Mouse (Mus musculus): ENCODE data around the gene Babam1. TPM values are rescaled to one million over a fixed set of nuclear protein-coding genes. Genes with fewer than 3 reads are reported as not detected.
"Not testable (repeated sequence)": the region's sequence is repeated elsewhere in the genome, so short reads cannot be mapped to it uniquely, and the experiment has no call there.

Babam1 gene
- polyA plus RNA-seq, 1 experiment = 18.1 TPM

DNA sequence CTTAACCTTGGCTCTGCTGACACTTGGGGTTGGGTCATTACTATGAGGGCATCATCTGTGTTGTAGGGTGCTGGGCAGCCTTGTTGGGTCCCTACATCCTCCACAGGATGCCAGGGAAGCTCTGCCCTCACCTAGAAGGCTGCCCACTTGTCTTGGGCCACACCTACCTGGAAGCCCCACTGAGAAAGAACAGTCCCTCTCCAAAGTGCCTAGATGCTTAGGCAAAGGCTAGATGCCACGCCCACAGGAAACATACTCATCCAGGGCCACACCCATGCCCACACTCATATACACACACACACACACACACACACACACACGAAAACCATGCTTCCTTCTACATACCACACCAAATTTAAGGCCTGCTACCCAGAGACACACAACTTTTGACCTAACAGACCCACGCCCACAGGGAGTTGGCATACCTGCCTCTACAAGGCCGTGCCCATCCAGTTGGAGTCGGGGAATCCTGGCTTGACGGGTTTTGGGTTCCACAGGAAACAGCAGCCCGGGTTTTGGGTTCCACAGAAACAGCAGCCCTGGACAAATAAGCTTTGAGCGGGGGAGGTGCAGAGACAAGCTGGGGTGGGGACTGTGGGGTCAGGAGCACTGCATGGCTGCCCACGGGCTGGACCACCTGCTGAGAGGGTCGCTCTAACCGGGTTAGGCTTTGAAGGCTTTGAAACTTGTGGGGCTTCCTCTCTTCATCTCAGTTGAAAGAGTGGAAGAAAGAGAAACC is 15.0 kb downstream of the Babam1 start:
- Histone ChIP-seq H3K36me3 (ENCODE audit: control insufficient read depth) (peaks cover 36% of the 10 kb centered on the region), H3K9me3 (ENCODE audit: control insufficient read depth, low read length) (no peaks in the 10 kb centered on the region), H3K4me1 (ENCODE audit: control insufficient read depth) (peaks cover 26% of the 10 kb centered on the region), H3K27me3 (ENCODE audit: control insufficient read depth) (peaks cover 4% of the 10 kb centered on the region), H3K4me3 (replicated peaks) (no peak overlapping the region)
- TF ChIP-seq TAL1 (IDR thresholded peaks at IDR 0.05; ENCODE audit: low read length) = no peak
- no peak for TF ChIP-seq GATA1 (IDR thresholded peaks at IDR 0.05; ENCODE audit: low read length)

DNA sequence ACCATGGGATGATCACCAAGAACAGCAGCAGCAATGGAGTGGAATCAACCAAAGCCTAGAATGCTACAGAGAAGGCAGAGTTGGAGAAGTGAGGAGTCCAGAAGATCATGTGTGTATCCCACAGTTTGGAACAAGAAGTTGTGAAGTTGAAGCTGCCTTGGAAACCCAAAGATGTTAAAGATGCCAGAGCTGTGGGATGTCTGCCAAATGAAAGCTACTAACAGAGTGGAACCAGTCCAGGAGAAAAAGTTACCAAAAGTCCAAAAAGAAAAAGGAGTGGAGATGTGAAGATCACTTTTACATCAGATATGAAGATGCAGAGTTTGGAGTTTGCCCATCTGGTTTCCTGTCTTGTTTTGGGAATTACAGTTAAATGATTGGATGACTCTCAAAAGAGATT is 25.5 kb downstream of the Babam1 start:
- no peak for TF ChIP-seq TAL1 (IDR thresholded peaks at IDR 0.05; ENCODE audit: low read length)
- TF ChIP-seq GATA1 (IDR thresholded peaks at IDR 0.05; ENCODE audit: low read length) = no peak
- no peaks in the 10 kb centered on the region for H3K36me3 ChIP-seq (ENCODE audit: control insufficient read depth)
- H3K4me1 ChIP-seq (ENCODE audit: control insufficient read depth) = no peaks in the 10 kb centered on the region
- peaks cover 7% of the 10 kb centered on the region for H3K9me3 ChIP-seq (ENCODE audit: control insufficient read depth, low read length)
- H3K27me3 ChIP-seq (ENCODE audit: control insufficient read depth) = peaks cover 4% of the 10 kb centered on the region; the same call in 1 of the 2 replicates
- H3K4me3 ChIP-seq (replicated peaks) = no peak overlapping the region

DNA sequence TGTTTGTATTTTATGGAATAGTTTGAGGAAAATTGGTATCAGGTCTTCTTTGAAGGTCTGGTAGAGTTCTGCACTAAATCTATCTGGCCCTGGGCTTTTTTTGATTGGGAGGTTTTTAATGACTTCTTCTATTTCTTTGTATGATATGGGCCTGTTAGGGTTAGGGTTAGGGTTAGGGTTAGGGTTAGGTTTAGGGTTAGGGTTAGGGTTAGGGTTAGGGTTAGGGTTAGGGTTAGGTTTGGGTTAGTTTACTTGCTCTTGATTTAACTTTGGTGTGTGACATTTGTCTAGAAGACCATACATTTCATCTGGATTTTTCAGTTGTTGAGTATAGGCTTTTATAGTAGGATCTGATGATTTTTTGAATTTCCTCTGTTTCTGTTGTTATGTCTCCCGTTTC is 36.3 kb downstream of the Babam1 start:
- H3K27me3 ChIP-seq (ENCODE audit: control insufficient read depth); H3K36me3 ChIP-seq (ENCODE audit: control insufficient read depth); H3K9me3 ChIP-seq (ENCODE audit: control insufficient read depth, low read length); H3K4me3 ChIP-seq (replicated peaks); H3K4me1 ChIP-seq (ENCODE audit: control insufficient read depth): not testable (repeated sequence)

DNA sequence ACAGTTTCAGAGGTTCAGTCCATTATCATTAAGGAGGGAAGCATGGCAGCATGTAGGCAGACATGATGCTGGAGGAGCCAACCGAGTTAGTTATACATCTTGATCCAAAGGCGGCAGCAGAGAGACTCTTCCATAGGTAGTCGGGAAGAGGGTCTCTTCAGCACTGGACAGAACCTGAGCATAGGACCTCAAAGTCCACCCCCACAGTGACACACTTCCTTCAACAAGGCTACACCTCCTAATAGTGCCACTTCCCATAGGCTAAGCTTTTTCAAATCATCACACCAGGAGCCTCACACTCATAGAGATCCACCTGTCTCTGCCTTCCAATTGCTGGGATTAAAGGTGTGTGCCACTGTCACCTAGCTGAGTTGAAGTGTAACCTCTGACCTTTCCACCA is 40.4 kb downstream of the Babam1 start:
- H3K27me3 ChIP-seq (ENCODE audit: control insufficient read depth) = peaks cover 2% of the 10 kb centered on the region
- H3K9me3 ChIP-seq (ENCODE audit: control insufficient read depth, low read length) = no peaks in the 10 kb centered on the region
- H3K36me3 ChIP-seq (ENCODE audit: control insufficient read depth) = no peaks in the 10 kb centered on the region
- H3K4me3 ChIP-seq (replicated peaks) = no peak overlapping the region
- TF ChIP-seq GATA1 (IDR thresholded peaks at IDR 0.05; ENCODE audit: low read length) (no peak), TAL1 (IDR thresholded peaks at IDR 0.05; ENCODE audit: low read length) (no peak)
- H3K4me1 ChIP-seq (ENCODE audit: control insufficient read depth) = no peaks in the 10 kb centered on the region

DNA sequence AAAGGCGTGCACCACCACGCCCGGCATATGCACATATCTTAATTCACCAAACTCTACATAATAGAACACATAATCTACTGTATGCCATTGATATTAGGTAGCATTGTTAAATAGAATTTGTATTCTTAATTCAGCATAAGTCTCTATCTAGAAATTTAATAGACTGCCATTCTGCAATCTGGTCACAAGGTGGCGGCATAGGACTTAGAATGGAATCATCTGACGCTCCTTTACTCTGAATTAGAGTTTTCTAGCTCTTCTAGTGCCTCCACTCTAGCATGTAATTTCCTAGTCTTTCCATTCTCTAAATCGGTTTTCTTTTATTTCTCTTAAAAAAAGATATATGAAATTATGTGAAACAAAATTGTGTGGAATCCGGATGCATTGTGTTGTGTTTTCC is 44.7 kb downstream of the Babam1 start:
- TF ChIP-seq GATA1 (IDR thresholded peaks at IDR 0.05; ENCODE audit: low read length) (no peak), TAL1 (IDR thresholded peaks at IDR 0.05; ENCODE audit: low read length) (no peak)
- H3K27me3 ChIP-seq (ENCODE audit: control insufficient read depth) = peaks cover 10% of the 10 kb centered on the region
- H3K4me1 ChIP-seq (ENCODE audit: control insufficient read depth) = no peaks in the 10 kb centered on the region
- H3K36me3 ChIP-seq (ENCODE audit: control insufficient read depth) = no peaks in the 10 kb centered on the region
- H3K4me3 ChIP-seq (replicated peaks) = no peak overlapping the region
- no peaks in the 10 kb centered on the region for H3K9me3 ChIP-seq (ENCODE audit: control insufficient read depth, low read length)

DNA sequence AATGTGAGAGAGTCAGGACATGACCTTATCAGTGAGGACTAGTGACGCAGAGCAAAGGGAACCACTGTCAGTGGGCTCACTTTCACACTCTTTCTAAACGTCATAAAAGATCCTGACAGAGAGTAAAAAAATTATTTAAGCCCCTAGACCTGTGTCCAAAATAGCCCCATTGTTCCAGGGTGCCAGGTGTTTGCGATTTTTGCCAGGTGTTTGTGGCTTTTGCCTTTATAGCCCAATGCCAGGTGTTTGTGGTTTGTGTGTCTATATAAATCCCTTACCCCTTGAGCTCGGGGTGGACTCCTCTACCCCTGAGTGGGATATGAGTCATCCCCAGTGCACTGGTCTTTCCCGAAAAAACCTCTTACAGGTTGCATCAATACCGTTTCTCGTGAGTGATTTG is 48.4 kb downstream of the Babam1 start:
- no peak overlapping the region for H3K4me3 ChIP-seq (replicated peaks)
- H3K36me3 ChIP-seq (ENCODE audit: control insufficient read depth) = no peaks in the 10 kb centered on the region
- no peaks in the 10 kb centered on the region for H3K9me3 ChIP-seq (ENCODE audit: control insufficient read depth, low read length)
- TF ChIP-seq GATA1 (IDR thresholded peaks at IDR 0.05; ENCODE audit: low read length) (no peak), TAL1 (IDR thresholded peaks at IDR 0.05; ENCODE audit: low read length) (no peak)
- no peaks in the 10 kb centered on the region for H3K4me1 ChIP-seq (ENCODE audit: control insufficient read depth)
- peaks cover 10% of the 10 kb centered on the region for H3K27me3 ChIP-seq (ENCODE audit: control insufficient read depth)

DNA sequence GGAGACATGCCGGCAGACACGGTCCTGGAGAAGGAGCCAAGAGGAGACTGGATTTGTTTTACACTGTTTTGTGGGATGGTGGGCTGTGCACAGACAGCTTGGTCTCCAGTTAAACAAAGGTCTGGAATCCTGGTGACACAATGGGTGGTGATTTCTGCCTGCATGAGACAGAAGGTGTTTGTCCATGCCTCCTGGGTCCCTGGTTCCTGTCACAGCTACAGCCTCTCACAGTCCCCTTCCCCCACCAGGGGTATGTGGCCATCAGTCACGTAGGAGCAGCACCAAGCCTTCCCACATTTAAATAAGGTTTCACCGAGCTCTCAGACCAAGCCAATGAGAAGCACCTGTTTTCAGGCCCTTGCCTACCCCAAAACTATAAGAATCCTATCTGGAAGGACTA is 54.7 kb downstream of the Babam1 start:
- no peak overlapping the region for H3K4me3 ChIP-seq (replicated peaks)
- H3K36me3 ChIP-seq (ENCODE audit: control insufficient read depth) = no peaks in the 10 kb centered on the region
- no peaks in the 10 kb centered on the region for H3K4me1 ChIP-seq (ENCODE audit: control insufficient read depth)
- TF ChIP-seq TAL1 (IDR thresholded peaks at IDR 0.05; ENCODE audit: low read length) = no peak
- no peak for TF ChIP-seq GATA1 (IDR thresholded peaks at IDR 0.05; ENCODE audit: low read length)
- no peaks in the 10 kb centered on the region for H3K9me3 ChIP-seq (ENCODE audit: control insufficient read depth, low read length)
- H3K27me3 ChIP-seq (ENCODE audit: control insufficient read depth) = peaks cover 2% of the 10 kb centered on the region; the same call in 1 of the 2 replicates

DNA sequence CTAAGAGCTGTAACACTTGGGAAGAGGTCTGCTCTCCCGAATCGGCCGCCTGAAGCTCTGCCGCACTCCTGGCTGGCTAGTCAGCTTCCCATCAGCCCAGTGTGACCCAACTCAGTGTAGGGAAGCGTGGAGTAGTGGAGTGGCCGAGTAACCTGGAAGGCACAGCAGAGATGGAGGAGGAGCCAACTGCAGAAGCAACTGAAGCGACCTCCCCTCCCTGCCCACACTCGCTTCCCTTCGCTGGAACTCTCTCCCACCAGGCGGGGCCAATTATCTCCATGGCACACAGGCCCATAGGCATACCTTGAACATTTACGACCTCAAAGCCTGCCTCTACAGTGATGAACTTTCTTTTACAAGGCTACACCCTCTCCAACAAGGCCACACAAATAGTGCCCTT is 55.1 kb downstream of the Babam1 start:
- Histone ChIP-seq H3K4me1 (ENCODE audit: control insufficient read depth) (peaks cover 2% of the 10 kb centered on the region), H3K27me3 (ENCODE audit: control insufficient read depth) (peaks cover 2% of the 10 kb centered on the region; the same call in 1 of the 2 replicates), H3K9me3 (ENCODE audit: control insufficient read depth, low read length) (no peaks in the 10 kb centered on the region), H3K36me3 (ENCODE audit: control insufficient read depth) (no peaks in the 10 kb centered on the region), H3K4me3 (replicated peaks) (no peak overlapping the region)
- TF ChIP-seq GATA1 (IDR thresholded peaks at IDR 0.05; ENCODE audit: low read length) (no peak), TAL1 (IDR thresholded peaks at IDR 0.05; ENCODE audit: low read length) (no peak)

DNA sequence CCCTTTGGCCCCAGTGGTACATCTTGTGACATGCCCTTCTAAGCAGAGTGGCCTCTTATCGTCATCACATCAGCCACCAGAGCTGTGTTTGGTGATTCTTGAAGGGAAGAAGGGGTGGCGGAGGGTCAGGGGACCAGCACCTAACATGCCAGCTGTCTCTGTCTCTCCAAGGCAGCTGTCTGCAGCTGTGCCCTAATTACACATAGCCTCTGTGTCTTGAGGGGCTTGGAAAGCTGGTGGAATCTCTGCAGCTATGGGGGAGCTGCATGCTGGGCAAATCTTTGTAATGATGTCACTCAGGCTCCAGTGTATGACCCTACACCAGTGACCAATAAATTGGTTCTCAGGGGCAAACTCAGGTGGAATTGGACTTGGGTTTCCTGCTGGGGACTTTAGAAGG is 56.0 kb downstream of the Babam1 start:
- peaks cover 11% of the 10 kb centered on the region for H3K4me1 ChIP-seq (ENCODE audit: control insufficient read depth)
- no peak overlapping the region for H3K4me3 ChIP-seq (replicated peaks)
- peaks cover 2% of the 10 kb centered on the region; the same call in 1 of the 2 replicates for H3K27me3 ChIP-seq (ENCODE audit: control insufficient read depth)
- no peak for TF ChIP-seq TAL1 (IDR thresholded peaks at IDR 0.05; ENCODE audit: low read length)
- no peak for TF ChIP-seq GATA1 (IDR thresholded peaks at IDR 0.05; ENCODE audit: low read length)
- H3K36me3 ChIP-seq (ENCODE audit: control insufficient read depth) = no peaks in the 10 kb centered on the region
- no peaks in the 10 kb centered on the region for H3K9me3 ChIP-seq (ENCODE audit: control insufficient read depth, low read length)

Other genes starting within 250 kb of the Babam1 start
- 3.9 and 4.3 TPM in 2 replicates for gene Myo9b, start 124.1 kb upstream of the Babam1 start, polyA plus RNA-seq (2012)
- gene Haus8, start 123.9 kb upstream of the Babam1 start, polyA plus RNA-seq (2012) = 3.5 and 4.5 TPM in 2 replicates
- gene Use1, start 30.0 kb upstream of the Babam1 start, polyA plus RNA-seq (2012) = 16.3 and 17.0 TPM in 2 replicates
- gene Ocel1, start 25.6 kb upstream of the Babam1 start, polyA plus RNA-seq (2012) = 6.6 and 7.5 TPM in 2 replicates
- 0.41 and 0.60 TPM in 2 replicates for gene Nr2f6, start 14.9 kb upstream of the Babam1 start, polyA plus RNA-seq (2012)
- gene Ushbp1, start 1.1 kb upstream of the Babam1 start, polyA plus RNA-seq (2012) = 0.03 and 0.10 TPM in 2 replicates
- 17.4 and 17.5 TPM in 2 replicates for gene Ankle1, start 9.1 kb downstream of the Babam1 start, polyA plus RNA-seq (2012)
- gene Abhd8, start 66.8 kb downstream of the Babam1 start, polyA plus RNA-seq (2012) = 3.9 and 4.7 TPM in 2 replicates
- 18.9 and 20.4 TPM in 2 replicates for gene Mrpl34, start 68.1 kb downstream of the Babam1 start, polyA plus RNA-seq (2012)
- gene Dda1, start 72.3 kb downstream of the Babam1 start, polyA plus RNA-seq (2012) = 41.0 and 42.3 TPM in 2 replicates
- 0.09 and 0.20 TPM in 2 replicates for gene Ano8, start 89.1 kb downstream of the Babam1 start, polyA plus RNA-seq (2012)
- gene Gtpbp3, start 91.2 kb downstream of the Babam1 start, polyA plus RNA-seq (2012) = 1.2 and 1.4 TPM in 2 replicates
- gene Plvap, start 114.9 kb downstream of the Babam1 start, polyA plus RNA-seq (2012) = 0.18 and 0.30 TPM in 2 replicates
- 0.02 TPM in 1 of 2 replicates, not detected in the other for gene Ccdc194, start 128.8 kb downstream of the Babam1 start, polyA plus RNA-seq (2012)
- gene Bst2, start 140.6 kb downstream of the Babam1 start, polyA plus RNA-seq (2012) = 0.21 and 0.72 TPM in 2 replicates
- 2.9 and 3.6 TPM in 2 replicates for gene Mvb12a, start 146.1 kb downstream of the Babam1 start, polyA plus RNA-seq (2012)
- gene Tmem221, start 162.0 kb downstream of the Babam1 start, polyA plus RNA-seq (2012) = not detected in 2 replicates
- gene Nxnl1, start 169.7 kb downstream of the Babam1 start, polyA plus RNA-seq (2012) = not detected in 2 replicates
- gene Slc27a1, start 172.0 kb downstream of the Babam1 start, polyA plus RNA-seq (2012) = 0.02 and 0.03 TPM in 2 replicates
- 12.5 and 16.2 TPM in 2 replicates for gene Pgls, start 195.3 kb downstream of the Babam1 start, polyA plus RNA-seq (2012)
- gene Fam129c, start 200.8 kb downstream of the Babam1 start, polyA plus RNA-seq (2012) = 0.10 and 0.13 TPM in 2 replicates
- gene Colgalt1, start 214.1 kb downstream of the Babam1 start, polyA plus RNA-seq (2012) = 0.41 and 0.72 TPM in 2 replicates

Measured in erythroblast, embryonic 14.5 days (primary cell).